Mouse (Mus musculus): ENCODE data around the gene Crybg1.

- TF ChIP-seq POLR2A (IDR thresholded peaks at IDR 0.05; ENCODE audit: control insufficient read depth in 1 of 2, insufficient read depth in 1 of 2, low read depth in 1 of 2, low read length in 2 of 2, poor library complexity in 1 of 2): no peak
- TF ChIP-seq ELF1 (IDR thresholded peaks at IDR 0.05; ENCODE audit: low read depth, low read length): no peak
- TF ChIP-seq TAL1 (IDR thresholded peaks at IDR 0.05; ENCODE audit: low read length): no peak
- no peak for TF ChIP-seq UBTF (IDR thresholded peaks at IDR 0.05; ENCODE audit: borderline replicate concordance, insufficient read depth, low read depth, low read length)
- TF ChIP-seq POLR2AphosphoS2 (IDR thresholded peaks at IDR 0.05; ENCODE audit: low read length): no peak
- no peak for TF ChIP-seq CTCF (IDR thresholded peaks at IDR 0.05 in 2 of 3, conservative IDR thresholded peaks at IDR 0.05 in 1 of 3; ENCODE audit: control insufficient read depth in 1 of 3, insufficient read depth in 1 of 3, low read depth in 2 of 3, low read length in 3 of 3, poor library complexity in 1 of 3, severe bottlenecking in 1 of 3)
Observed at GRCm38 (mm10) chr10:43943736-43944135, 204.9 kb downstream of the Crybg1 start.
